Comparison of ENCODE assay signal across 8 mouse cellular contexts in the genomic region with DNA sequence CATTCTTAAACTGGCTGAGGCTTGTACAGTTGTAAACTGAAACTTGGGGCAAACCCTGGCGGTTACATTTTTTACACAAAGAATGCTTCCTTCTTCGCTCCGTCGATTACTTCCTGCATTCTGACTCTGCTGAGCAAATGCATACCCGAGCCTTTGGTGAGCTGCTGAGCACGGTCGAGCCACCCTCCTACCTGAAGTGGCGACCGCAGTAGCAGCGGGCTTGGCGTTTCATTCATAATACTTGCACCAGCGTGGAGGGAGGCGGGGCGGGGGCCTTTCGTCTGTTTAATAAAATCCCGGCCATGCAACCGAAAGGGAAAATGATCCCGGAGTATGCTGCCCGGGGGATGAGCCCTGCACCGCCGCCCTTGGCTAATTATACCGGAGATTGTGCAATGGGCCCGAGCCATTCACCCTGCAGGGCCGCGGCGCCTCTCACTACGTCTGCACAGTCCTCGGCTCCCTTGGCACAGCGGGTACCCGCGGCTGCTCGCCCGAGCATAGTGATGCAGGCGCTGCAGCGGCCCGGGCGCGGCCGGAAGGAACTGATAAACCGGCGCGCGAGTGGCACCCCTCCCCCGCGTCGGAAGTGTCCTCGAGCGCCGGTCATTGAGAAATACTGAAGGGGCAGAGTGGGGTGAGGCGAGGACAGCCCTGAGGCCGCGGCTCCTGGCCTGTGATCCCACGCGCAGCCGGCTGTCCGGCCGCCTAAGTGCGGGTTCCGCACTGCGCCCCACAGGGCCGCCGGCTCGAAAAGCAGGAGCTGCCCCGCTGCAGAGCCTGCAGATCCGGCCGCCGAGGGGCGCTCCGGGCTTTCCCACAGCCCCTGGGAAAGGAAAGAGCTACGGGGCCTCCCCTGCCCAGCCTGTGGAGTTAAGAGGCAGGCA. TPM values are rescaled to one million over a fixed set of nuclear protein-coding genes. Genes with fewer than 3 reads are reported as not detected.
DNase-seq lines count a peak whose midpoint lies in the region; ATAC-seq lines count a peak whose summit lies in the region.

No protein-coding gene starts in this region.

- no peaks in the 10 kb centered on the region for H3K9me3 ChIP-seq in hindbrain, embryonic 11.5 days (ENCODE audit: control insufficient read depth, low read length)

- peak overlapping the region; percentile 76 for H3K9ac ChIP-seq in hindbrain, embryonic 11.5 days (ENCODE audit: low read depth, low read length)

- H3K4me1 ChIP-seq in hindbrain, embryonic 11.5 days (replicated peaks; ENCODE audit: control insufficient read depth, insufficient read depth, low read length) = 0 out of 2 replicates have a peak, but pooled peaks cover 2% of the 10 kb centered on the region

- H3K27me3 ChIP-seq in hindbrain, embryonic 11.5 days (ENCODE audit: control insufficient read depth, insufficient read depth, low read length) = peaks cover 2% of the 10 kb centered on the region; the same call in 1 of the 2 replicates

- H3K4me2 ChIP-seq in hindbrain, embryonic 11.5 days (replicated peaks; ENCODE audit: low read depth, low read length) = peak overlapping the region; percentile 81

- peak overlapping the region; percentile 79 for H3K27ac ChIP-seq in hindbrain, embryonic 11.5 days (ENCODE audit: low read depth, low read length)

- WGBS in hindbrain, embryonic 11.5 days = under 1% methylated on average over 70 of the region's 70 CpGs

- no peaks in the 10 kb centered on the region for H3K36me3 ChIP-seq in hindbrain, embryonic 11.5 days (ENCODE audit: control insufficient read depth, insufficient read depth, low read length)

- DNase-seq in NIH3T3 (ENCODE audit: low read depth) = peak; percentile 94
- peak; percentile 86 for DNase-seq in cerebellum, adult 9-11 months
- peak; percentile 73 to 86 for DNase-seq in frontal cortex, postnatal 10 days (ENCODE audit: low spot score in 2 of 2)
- peak; percentile 88 for DNase-seq in hindbrain, embryonic 11.5 days (ENCODE audit: low spot score)
- peak; percentile 77 to 85 for DNase-seq in layer of hippocampus, postnatal 25 days (ENCODE audit: extremely low spot score in 1 of 2, low spot score in 1 of 2)
- DNase-seq in lung, postnatal 14 days = peak; percentile 84
- peak; percentile 74 for DNase-seq in ovary, postnatal 14 days (ENCODE audit: low spot score)
- peak; percentile 92 for DNase-seq in thymus, postnatal 14 days

- peak; percentile 79 for ATAC-seq in hindbrain, embryonic 11.5 days (ENCODE audit: low FRiP score)

- peak overlapping the region; percentile 62 for H3K4me3 ChIP-seq in hindbrain, embryonic 11.5 days (ENCODE audit: low read depth, low read length)

RNA-seq across cellular contexts. Expression of a gene that starts 4.1 kb away (rescaled TPM):
- 6.2 and 6.7 TPM in 2 replicates for polyA plus RNA-seq in hindbrain, embryonic 11.5 days (2014; fragmentation: Nextera tagmentation; extraction: Ambion mirVana)
- total RNA-seq in layer of hippocampus, postnatal 25 days (2021) = 10 to 100 TPM; 86.4 to 97.1 TPM

Comparison
In these comparisons a context has a peak if more than half of its experiments do, and no peak if none do; other contexts are left out.
1. Peak in every context shown above with its lines: DNase-seq, ATAC-seq, H3K4me3 ChIP-seq and H3K27ac ChIP-seq.